Mouse (Mus musculus) neural tube, embryonic 11.5 days (tissue): ENCODE measurements around the gene Slc22a17. TPM values are rescaled to one million over a fixed set of nuclear protein-coding genes. Genes with fewer than 3 reads are reported as not detected.

Experiments
- ATAC-seq: fragments of 200-750 bp; cut with Nextera tagmentation; 2 replicates; pipeline ENCODE4 v1.8.0; 2017; ENCODE audit warnings: moderate number of reproducible peaks, mild to moderate bottlenecking, moderate TSS enrichment, moderate library complexity; ENCODE audit not compliant: insufficient read depth, low FRiP score, low TSS enrichment
- DNase-seq: peaks from one replicate; pipeline ENCODE4 v3.0.0-alpha.2; 2015; ENCODE audit warnings: low spot score
- H3K27ac ChIP-seq: fragments of 300-500 bp; sonication (generic); 2 replicates; pipeline ENCODE4 v1.5.1; 2014; ENCODE audit warnings: low read depth, mild to moderate bottlenecking, low read length
- H3K27me3 ChIP-seq: fragments of 300-500 bp; sonication (generic); 2 replicates; pipeline ENCODE4 v1.6.1; 2014; ENCODE audit warnings: mild to moderate bottlenecking, low read length, mixed read lengths; ENCODE audit not compliant: control insufficient read depth, insufficient read depth
- H3K36me3 ChIP-seq: fragments of 300-500 bp; sonication (generic); 2 replicates; pipeline ENCODE4 v1.6.1; 2014; ENCODE audit warnings: mild to moderate bottlenecking, low read length, moderate library complexity, mixed read lengths; ENCODE audit not compliant: control insufficient read depth, insufficient read depth
- H3K4me1 ChIP-seq: fragments of 300-500 bp; sonication (generic); 2 replicates; pipeline ENCODE4 v1.6.1; 2014; ENCODE audit warnings: low read length, mixed read lengths; ENCODE audit not compliant: control insufficient read depth, insufficient read depth
- H3K4me2 ChIP-seq: fragments of 300-500 bp; sonication (generic); 2 replicates; pipeline ENCODE4 v1.6.1; 2014; ENCODE audit warnings: low read depth, mild to moderate bottlenecking, moderate library complexity
- H3K4me3 ChIP-seq: fragments of 300-500 bp; sonication (generic); 2 replicates; pipeline ENCODE4 v1.5.1; 2014; ENCODE audit warnings: low read depth, low read length
- H3K9ac ChIP-seq: fragments of 300-500 bp; sonication (generic); 2 replicates; pipeline ENCODE4 v1.6.1; 2014; ENCODE audit warnings: mild to moderate bottlenecking, low read length
- H3K9me3 ChIP-seq: fragments of 300-500 bp; sonication (generic); 2 replicates; pipeline ENCODE4 v1.6.1; 2016; ENCODE audit warnings: low read length; ENCODE audit not compliant: control insufficient read depth
- WGBS: fragments of 180-500 bp; shearing (Covaris S2); extraction: QIAGEN DNeasy Blood & Tissue Kit; methylation state at CpG from one replicate; pipeline ENCODE4 v1.1.7; 2014; 5-methylcytosine and 5-hydroxymethylcytosine counted together
- polyA plus RNA-seq: library from polyadenylated mRNA; unstranded; fragments of >200 nt; fragmentation: Nextera tagmentation; extraction: Ambion mirVana; gene quantifications from 2 replicates; pipeline ENCODE4 v1.2.1, GENCODE M21; 2014

Gene Slc22a17
- polyA plus RNA-seq, 1 experiment from 2014 or later = 45.8 TPM

DNA sequence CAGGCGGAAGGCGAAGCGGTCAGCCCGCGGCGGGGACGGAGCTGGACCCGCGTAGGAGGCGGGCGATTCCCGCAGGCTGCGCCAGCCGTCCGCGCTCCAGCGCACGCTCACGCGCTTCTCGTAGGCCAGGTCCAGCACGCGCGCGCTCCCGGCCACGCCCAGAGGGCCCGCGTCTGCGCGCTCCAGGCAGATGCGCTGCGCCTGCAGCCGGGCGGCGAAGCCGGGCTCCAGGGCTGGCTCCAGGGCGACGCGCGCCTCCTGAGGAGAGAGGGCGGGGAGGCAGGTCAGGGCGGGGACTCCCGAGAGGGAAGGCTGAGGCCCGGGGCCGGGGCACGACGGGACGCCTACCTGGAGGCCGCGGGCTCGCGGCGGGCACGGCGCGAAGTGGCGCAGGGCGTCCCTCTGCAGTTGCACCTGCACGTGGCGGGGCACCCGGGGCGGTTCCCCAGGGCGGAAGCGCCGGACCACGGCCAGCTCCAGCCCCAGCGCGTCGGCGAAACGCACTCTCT is 36.3 kb downstream of the Slc22a17 start:
- 0 out of 2 replicates have a peak, but pooled peaks cover 6% of the 10 kb centered on the region for H3K4me1 ChIP-seq
- WGBS = 0% methylated on average over 65 of the region's 72 CpGs
- peak overlapping the region; percentile 67 for H3K4me3 ChIP-seq
- ATAC-seq (peak; percentile 92), DNase-seq (peak; percentile 95)
- peak overlapping the region; percentile 61 for H3K9ac ChIP-seq
- H3K27me3 ChIP-seq = no peaks in the 10 kb centered on the region
- no peaks in the 10 kb centered on the region for H3K36me3 ChIP-seq
- peak overlapping the region; percentile 99 for H3K4me2 ChIP-seq
- H3K9me3 ChIP-seq = no peaks in the 10 kb centered on the region
- peak overlapping the region; percentile 67 for H3K27ac ChIP-seq

- Histone ChIP-seq H3K27ac (peak overlapping the region; percentile 67), H3K27me3 (no peaks in the 10 kb centered on the region), H3K9me3 (no peaks in the 10 kb centered on the region), H3K36me3 (no peaks in the 10 kb centered on the region), H3K9ac (peak overlapping the region; percentile 61), H3K4me1 (0 out of 2 replicates have a peak, but pooled peaks cover 6% of the 10 kb centered on the region), H3K4me2 (peak overlapping the region; percentile 99), H3K4me3 (peak overlapping the region; percentile 67)
- no peak for DNase-seq
- peak; percentile 61 for ATAC-seq
- 3% methylated on average over 36 of the region's 36 CpGs for WGBS
Measured at GRCm38 (mm10) chr14:54875844-54876538, 36.9 kb downstream of the Slc22a17 start.

DNA sequence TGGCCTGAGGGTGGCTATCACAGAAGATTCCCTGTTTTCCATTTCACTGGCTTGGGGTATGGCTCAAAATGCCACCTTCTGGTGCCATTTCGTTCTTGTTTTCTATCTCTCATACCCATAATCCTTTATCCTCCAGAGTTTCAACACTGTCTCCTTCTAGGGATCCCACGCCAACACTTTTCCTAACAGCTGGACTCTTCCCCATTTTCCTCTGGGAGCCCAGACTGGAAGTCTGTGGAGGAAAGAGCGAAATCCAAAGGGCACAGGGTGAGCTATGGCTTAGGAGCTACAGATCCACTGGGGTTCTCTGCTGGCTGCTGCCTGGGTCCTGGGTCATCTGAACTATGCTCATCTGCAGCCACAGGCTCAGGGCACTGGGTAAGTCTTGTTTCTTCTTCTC is 38.8 kb downstream of the Slc22a17 start:
- no peaks in the 10 kb centered on the region for H3K27me3 ChIP-seq
- H3K4me3 ChIP-seq = no peak overlapping the region
- no peak overlapping the region for H3K4me2 ChIP-seq
- H3K9ac ChIP-seq = no peak overlapping the region
- 91% methylated on average over 3 of the region's 3 CpGs for WGBS
- H3K36me3 ChIP-seq = no peaks in the 10 kb centered on the region
- ATAC-seq (no peak), DNase-seq (no peak)
- 0 out of 2 replicates have a peak, but pooled peaks cover 6% of the 10 kb centered on the region for H3K4me1 ChIP-seq
- no peaks in the 10 kb centered on the region for H3K9me3 ChIP-seq
- no peak overlapping the region for H3K27ac ChIP-seq

- no peak within 1 kb of the TSS for H3K9ac ChIP-seq
- H3K4me1 ChIP-seq = no peaks in the 10 kb centered on the region
- H3K27ac ChIP-seq = no peak within 1 kb of the TSS
- no peak for DNase-seq
- no peak within 1 kb of the TSS for H3K4me3 ChIP-seq
- no peaks in the 10 kb centered on the region for H3K9me3 ChIP-seq
- H3K27me3 ChIP-seq = no peaks in the 10 kb centered on the region
- H3K36me3 ChIP-seq = no peaks in the 10 kb centered on the region
- 87% methylated on average over 5 of the region's 5 CpGs for WGBS
- no peak within 1 kb of the TSS for H3K4me2 ChIP-seq
- no peak for ATAC-seq
Measured at GRCm38 (mm10) chr14:54870861-54871260, 42.1 kb downstream of the Slc22a17 start, which contains the start of gene Homez. Gene Homez, minus strand, starts transcription at chr14:54870961.

- DNase-seq (no peak), ATAC-seq (no peak)
- Histone ChIP-seq H3K4me1 (0 out of 2 replicates have a peak, but pooled peaks cover 3% of the 10 kb centered on the region), H3K4me3 (no peak overlapping the region), H3K4me2 (no peak overlapping the region), H3K27ac (no peak overlapping the region), H3K9me3 (no peaks in the 10 kb centered on the region), H3K9ac (no peak overlapping the region), H3K36me3 (no peaks in the 10 kb centered on the region), H3K27me3 (no peaks in the 10 kb centered on the region)
- WGBS = 85% methylated on average over 4 of the region's 4 CpGs
Measured at GRCm38 (mm10) chr14:54868026-54868425, 44.9 kb downstream of the Slc22a17 start.

GRCm38 (mm10) chr14:54866936-54867335 is 46.0 kb downstream of the Slc22a17 start:
- no peaks in the 10 kb centered on the region for H3K36me3 ChIP-seq
- no peak overlapping the region for H3K4me2 ChIP-seq
- ATAC-seq (no peak), DNase-seq (peak; percentile 28)
- H3K4me3 ChIP-seq = no peak overlapping the region
- no peak overlapping the region for H3K9ac ChIP-seq
- 61% methylated on average over 5 of the region's 5 CpGs for WGBS
- no peaks in the 10 kb centered on the region for H3K9me3 ChIP-seq
- H3K4me1 ChIP-seq = 0 out of 2 replicates have a peak, but pooled peaks cover 3% of the 10 kb centered on the region
- no peaks in the 10 kb centered on the region for H3K27me3 ChIP-seq
- no peak overlapping the region for H3K27ac ChIP-seq

GRCm38 (mm10) chr14:54866268-54866667 is 46.7 kb downstream of the Slc22a17 start:
- Histone ChIP-seq H3K27ac (no peak overlapping the region), H3K27me3 (no peaks in the 10 kb centered on the region), H3K9ac (no peak overlapping the region), H3K36me3 (no peaks in the 10 kb centered on the region), H3K4me1 (0 out of 2 replicates have a peak, but pooled peaks cover 3% of the 10 kb centered on the region), H3K4me2 (no peak overlapping the region), H3K4me3 (no peak overlapping the region), H3K9me3 (no peaks in the 10 kb centered on the region)
- ATAC-seq (no peak), DNase-seq (no peak)
- 80% methylated on average over 3 of the region's 3 CpGs for WGBS

- Histone ChIP-seq H3K9ac (no peak overlapping the region), H3K36me3 (no peaks in the 10 kb centered on the region), H3K27ac (no peak overlapping the region), H3K4me2 (no peak overlapping the region), H3K27me3 (no peaks in the 10 kb centered on the region), H3K9me3 (no peaks in the 10 kb centered on the region), H3K4me1 (0 out of 2 replicates have a peak, but pooled peaks cover 3% of the 10 kb centered on the region), H3K4me3 (no peak overlapping the region)
- WGBS = 83% methylated on average over 5 of the region's 5 CpGs
- no peak for ATAC-seq
- DNase-seq = no peak
Measured at GRCm38 (mm10) chr14:54865626-54866025, 47.3 kb downstream of the Slc22a17 start.
